Mouse (Mus musculus): ENCODE data around the gene Plagl2.
A peak's percentile ranks its signal among the peaks of the same experiment; 100 is the strongest.
"Not testable (repeated sequence)": the region's sequence is repeated elsewhere in the genome, so short reads cannot be mapped to it uniquely, and the experiment has no call there.

Plagl2 gene

DNA sequence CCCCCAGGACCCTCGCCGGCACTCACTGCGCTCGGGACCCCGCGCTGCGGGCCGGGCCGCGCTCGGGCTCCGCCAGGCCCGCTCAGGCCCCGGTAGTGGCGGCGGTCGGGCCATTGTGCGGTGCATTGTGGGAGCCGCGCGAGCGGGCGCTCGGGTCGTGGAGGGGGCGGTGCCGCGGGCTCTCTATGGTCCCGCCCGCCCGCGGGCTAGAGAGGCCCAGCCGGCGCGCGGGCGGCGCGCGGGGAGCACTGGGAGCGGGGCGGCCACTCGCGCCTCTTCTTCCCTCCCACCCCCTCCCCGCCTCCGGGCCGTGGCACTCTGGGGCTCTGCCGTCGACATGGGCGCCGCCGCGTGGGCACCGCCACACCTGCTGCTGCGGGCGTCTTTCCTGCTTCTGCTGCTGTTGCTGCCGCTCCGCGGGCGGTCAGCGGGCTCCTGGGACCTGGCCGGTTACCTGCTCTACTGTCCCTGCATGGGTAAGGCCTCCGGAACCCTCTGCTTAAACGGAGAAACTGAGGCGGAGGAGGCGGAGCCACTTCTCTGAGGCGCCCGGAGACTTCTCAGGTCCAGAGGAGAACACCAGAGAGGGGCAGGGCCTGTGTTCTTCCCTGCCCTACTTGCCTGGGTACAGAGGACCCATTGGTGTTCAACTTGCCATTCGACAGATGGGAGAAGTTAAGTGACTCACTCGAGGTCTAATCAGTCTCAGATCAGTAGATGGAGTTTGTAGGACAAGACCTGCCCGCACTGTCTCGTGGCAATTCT, at the start of gene Plagl2, which contains the start of gene Pofut1:
Plagl2 (minus strand) TSS at position 177 of the 765 bp plus-strand sequence.
Pofut1 (plus strand) TSS at position 284 of the 765 bp plus-strand sequence.
- peak; percentile 95 for DNase-seq

- DNase-seq = no peak
Measured at GRCm38 (mm10) chr2:153287835-153288234, 46.6 kb upstream of the Plagl2 start.

GRCm38 (mm10) chr2:153286524-153286923, 45.3 kb upstream of the Plagl2 start:
- DNase-seq = no peak

DNA sequence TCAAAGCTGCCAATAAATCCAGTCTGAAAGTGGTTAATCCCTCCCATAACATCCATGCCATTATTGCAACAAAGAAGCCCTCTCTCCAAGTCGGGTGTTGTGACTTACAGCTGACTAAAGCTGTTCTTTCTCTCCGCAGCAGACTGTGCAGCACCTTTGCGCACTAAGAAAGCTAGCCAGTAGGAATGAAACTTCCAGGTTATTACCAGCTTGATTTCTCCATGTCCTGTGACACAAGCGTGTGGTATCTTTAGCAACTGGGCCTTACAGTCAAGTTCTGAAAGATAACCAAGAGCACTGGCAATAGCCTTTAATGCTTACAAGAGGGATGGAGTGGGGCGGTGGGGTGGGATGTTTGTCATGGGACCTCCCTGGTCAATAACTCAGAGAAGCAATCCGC, 42.7 kb upstream of the Plagl2 start:
- DNase-seq = no peak

DNA sequence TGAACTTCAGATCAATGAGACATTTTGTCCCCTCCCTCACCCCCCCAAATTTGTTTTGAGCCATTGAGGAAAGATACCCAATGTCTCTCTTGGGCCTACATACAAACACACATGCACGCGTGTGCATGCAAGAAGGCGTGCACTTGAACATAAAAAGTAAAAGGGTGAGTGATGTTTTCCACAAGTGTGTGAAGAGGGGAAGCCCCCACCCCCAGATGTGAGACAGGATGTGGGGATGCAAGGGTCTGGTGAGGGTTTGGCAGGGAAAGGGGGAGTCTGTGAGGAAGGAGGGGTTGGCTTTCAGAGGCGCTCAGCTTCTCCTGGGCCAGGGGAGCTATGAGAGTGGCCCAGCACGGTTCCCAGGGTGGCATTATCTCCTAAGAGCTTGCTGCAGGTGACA, 37.1 kb upstream of the Plagl2 start:
- DNase-seq = peak; percentile 65

DNA sequence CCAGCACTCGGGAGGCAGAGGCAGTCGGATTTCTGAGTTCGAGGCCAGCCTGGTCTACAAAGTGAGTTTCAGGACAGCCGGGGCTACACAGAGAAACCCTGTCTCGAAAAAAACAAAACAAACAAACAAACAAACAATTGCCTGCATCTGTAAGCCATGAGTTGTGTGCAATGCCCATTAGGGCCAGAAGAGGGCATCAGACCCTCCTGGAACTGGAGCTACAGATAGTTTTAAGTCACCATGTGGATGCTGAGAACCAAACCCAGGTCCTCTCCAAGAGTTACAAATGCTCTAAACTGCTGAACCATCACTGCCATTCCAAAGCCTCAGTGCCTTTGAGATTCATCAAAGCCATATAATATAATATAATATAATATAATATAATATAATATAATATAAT, 35.6 kb upstream of the Plagl2 start:
- not testable (repeated sequence) for DNase-seq

GRCm38 (mm10) chr2:153276440-153276839, 35.2 kb upstream of the Plagl2 start:
- DNase-seq = no peak

GRCm38 (mm10) chr2:153275577-153275976, 34.4 kb upstream of the Plagl2 start:
- DNase-seq = not testable (repeated sequence)

GRCm38 (mm10) chr2:153274919-153275247, 33.7 kb upstream of the Plagl2 start:
- DNase-seq = peak; percentile 10

DNA sequence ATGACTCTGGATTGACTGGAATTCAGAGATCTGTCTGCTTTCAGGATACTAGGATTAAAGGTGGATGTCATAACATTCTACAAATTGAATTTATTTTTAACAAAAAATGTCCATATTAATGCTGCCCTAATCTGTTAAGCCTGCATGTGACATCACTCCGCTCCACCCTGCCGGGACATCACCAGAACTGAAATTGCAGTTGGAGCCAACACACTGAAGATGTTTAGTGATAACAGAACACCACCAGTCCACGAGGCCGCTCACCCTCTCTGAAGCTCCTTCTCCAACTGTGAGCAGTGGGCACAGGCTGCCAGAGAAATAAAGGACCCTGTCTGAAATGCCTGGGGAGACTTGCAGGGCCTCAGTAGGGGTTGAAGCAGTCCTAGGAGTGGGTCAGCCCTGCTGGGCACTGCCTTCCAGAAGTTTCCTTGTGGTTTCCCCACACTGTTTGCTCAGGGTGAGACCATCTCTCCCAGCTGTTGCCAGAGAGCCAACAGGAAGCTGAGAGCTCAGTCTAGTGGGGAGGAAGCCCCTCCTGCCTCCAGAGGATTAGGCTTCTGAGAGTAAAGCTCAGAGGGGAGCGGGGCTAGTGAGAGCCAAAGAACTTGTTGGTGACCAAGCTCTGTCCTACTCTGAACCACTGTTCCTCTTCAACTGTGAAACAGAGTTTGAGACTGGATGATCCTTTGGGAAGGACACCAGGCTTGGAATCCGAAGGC, 33.1 kb upstream of the Plagl2 start:
- DNase-seq = peak; percentile 60

DNA sequence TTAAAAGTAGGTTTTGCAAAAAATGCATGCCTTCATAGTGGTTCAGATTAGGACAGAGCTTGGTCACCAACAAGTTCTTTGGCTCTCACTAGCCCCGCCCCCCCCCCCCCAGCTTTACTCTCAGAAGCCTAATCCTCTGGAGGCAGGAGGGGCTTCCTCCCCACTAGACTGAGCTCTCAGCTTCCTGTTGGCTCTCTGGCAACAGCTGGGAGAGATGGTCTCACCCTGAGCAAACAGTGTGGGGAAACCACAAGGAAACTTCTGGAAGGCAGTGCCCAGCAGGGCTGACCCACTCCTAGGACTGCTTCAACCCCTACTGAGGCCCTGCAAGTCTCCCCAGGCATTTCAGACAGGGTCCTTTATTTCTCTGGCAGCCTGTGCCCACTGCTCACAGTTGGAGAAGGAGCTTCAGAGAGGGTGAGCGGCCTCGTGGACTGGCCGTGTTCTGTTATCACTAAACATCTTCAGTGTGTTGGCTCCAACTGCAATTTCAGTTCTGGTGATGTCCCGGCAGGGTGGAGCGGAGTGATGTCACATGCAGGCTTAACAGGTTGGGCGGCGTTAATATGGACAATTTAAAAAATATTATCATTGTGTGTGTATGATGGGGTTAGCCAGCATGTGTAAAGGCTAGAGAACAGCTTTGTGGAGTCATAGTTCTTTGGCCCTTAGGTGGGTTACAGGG, 29.1 kb upstream of the Plagl2 start:
- DNase-seq = not testable (repeated sequence)

- no peak for DNase-seq
Measured at GRCm38 (mm10) chr2:153267331-153267730, 26.1 kb upstream of the Plagl2 start.

GRCm38 (mm10) chr2:153263053-153263452, 21.8 kb upstream of the Plagl2 start:
- peak; percentile 66 for DNase-seq

GRCm38 (mm10) chr2:153259864-153260674, 18.8 kb upstream of the Plagl2 start:
- no peak for DNase-seq

DNA sequence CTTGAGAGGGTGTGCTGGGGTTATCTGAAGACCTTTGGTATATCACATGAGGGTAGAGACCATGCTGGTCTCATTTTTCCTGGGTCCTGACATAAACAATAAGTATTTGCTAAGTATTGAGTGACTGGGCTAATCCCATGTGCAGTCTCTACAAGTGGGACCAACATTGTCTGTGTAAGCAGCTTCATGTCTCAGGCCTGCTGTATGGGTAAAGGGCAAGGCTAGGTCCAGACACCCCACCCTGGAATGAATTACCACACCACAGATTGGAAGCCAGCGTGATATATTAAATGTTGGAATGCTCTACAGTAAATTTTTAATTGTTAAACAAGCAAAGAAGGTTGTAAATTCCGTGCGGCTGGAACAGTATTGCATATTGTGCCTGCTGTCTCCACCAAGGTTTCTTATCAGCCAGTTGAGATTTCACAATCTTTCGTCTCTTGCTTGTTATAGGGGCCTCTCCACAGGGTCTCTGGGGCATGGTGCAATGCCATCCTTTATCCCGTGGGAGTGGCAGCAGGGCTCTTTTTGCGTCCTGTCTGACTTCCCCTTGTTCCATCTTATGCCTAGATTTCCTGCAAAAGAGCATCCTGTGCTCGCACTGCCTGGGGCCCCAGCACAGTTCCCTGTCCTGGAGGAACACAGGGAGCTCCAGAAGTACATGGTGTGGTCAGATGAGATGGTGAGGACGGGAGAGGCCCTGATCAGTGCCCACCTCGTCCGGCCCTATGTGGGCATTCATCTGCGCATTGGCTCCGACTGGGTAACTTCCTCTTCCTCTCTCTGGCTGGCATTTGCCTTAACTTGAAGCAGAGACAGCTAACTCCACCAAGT, 18.0 kb upstream of the Plagl2 start:
- no peak for DNase-seq

DNA sequence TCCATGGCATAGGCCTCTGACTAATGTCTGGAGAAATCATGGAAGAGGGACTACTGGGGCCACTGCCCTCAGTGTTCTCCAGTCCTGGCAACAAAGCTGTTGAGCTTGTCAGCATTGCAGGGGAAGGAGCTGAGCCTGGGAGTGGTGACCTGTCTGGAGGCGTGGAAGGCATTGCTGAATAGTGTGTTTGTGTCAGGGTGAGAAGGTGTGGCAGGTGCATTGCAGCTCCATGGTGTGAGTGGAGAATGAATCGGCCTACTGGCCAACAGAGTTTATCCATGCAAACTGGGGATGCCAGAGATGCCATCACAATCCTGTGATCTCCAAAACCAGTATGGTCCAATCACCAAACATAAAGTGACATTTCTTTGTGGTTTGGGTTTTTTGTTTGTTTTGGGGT, 15.4 kb upstream of the Plagl2 start:
- no peak for DNase-seq

DNA sequence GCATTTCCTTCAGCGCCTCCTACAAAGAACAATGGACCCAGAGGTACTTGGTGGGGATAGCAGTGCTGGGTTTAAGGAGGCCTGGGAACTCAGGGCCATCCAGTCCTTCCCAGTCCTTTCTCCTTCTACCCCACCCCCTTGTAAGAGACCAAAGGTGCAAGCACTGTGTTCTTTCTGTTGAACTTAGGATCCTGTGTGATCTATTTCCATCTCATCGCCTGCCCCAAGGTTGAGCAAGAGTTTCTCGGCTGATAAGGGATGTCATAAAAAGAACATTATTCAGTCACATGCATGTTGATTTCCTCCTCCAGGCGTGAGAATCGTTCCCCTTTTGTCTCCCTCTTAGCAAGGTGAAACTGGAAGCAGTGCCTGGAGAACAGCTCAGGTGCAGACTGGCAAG, 8.5 kb upstream of the Plagl2 start:
- DNase-seq = no peak

DNA sequence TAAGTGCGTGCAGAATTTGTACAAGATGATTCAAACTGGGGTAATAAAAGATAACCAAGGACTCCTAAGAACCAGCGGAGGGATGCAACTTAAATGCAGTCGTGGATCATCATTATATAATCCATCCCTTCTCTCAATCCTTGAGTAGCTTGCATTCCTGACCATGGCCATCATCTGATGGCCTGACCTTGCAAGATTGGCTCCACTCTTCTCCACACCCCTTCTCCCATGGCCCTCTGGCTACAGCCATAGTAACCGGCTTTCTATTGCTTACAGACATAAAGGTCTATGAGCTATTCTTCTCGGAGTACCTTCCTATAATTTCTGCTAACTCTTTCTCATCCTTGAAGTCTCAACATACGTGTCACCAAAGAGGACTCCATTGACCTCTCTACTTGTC, 930 bp upstream of the Plagl2 start:
- no peak for DNase-seq

GRCm38 (mm10) chr2:153240701-153241235, 458 bp downstream of the Plagl2 start:
- DNase-seq = peak; percentile 68

GRCm38 (mm10) chr2:153239860-153240480, 1.3 kb downstream of the Plagl2 start:
- no peak for DNase-seq
